Mouse (Mus musculus) liver, embryonic 13.5 days (tissue): Measurements from ENCODE around the gene Nek10. TPM values are rescaled to one million over a fixed set of nuclear protein-coding genes. Genes with fewer than 3 reads are reported as not detected.
A peak's percentile ranks its signal among the peaks of the same experiment; 100 is the strongest.

ENCODE experiments used
- ATAC-seq: fragments of 200-750 bp; cut with Nextera tagmentation; 2 replicates; pipeline ENCODE4 v1.8.0; 2017; ENCODE audit warnings: low read depth, mild to moderate bottlenecking, moderate number of reproducible peaks, moderate library complexity
- DNase-seq: peaks from one replicate; pipeline ENCODE4 v3.0.0; 2022
- H3K27ac ChIP-seq: fragments of 300-500 bp; sonication (generic); 2 replicates; pipeline ENCODE4 v1.5.1; 2015; ENCODE audit warnings: moderate library complexity, mild to moderate bottlenecking, inconsistent platforms
- H3K27me3 ChIP-seq: fragments of 300-500 bp; sonication (generic); 2 replicates; pipeline ENCODE4 v1.6.1; 2015; ENCODE audit warnings: mild to moderate bottlenecking, inconsistent platforms
- H3K36me3 ChIP-seq: fragments of 300-500 bp; sonication (generic); 2 replicates; pipeline ENCODE4 v1.6.1; 2015; ENCODE audit warnings: mild to moderate bottlenecking, inconsistent platforms
- H3K4me1 ChIP-seq: fragments of 300-500 bp; sonication (generic); replicated peaks from 2 replicates; pipeline ENCODE4 v1.6.1; 2015; ENCODE audit warnings: inconsistent platforms
- H3K4me2 ChIP-seq: fragments of 300-500 bp; sonication (generic); 2 replicates; pipeline ENCODE4 v1.6.1; 2015; ENCODE audit warnings: inconsistent platforms, mild to moderate bottlenecking, moderate library complexity
- H3K4me3 ChIP-seq: fragments of 300-500 bp; sonication (generic); replicated peaks from 2 replicates; pipeline ENCODE4 v1.5.1; 2015; ENCODE audit warnings: mild to moderate bottlenecking, inconsistent platforms
- H3K9ac ChIP-seq: fragments of 300-500 bp; sonication (generic); 2 replicates; pipeline ENCODE4 v1.6.1; 2015; ENCODE audit warnings: mild to moderate bottlenecking, inconsistent platforms
- H3K9me3 ChIP-seq: fragments of 300-500 bp; sonication (generic); replicated peaks from 2 replicates; pipeline ENCODE4 v1.6.1; 2016; ENCODE audit warnings: inconsistent platforms
- WGBS: fragments of 180-500 bp; shearing (Covaris S2); methylation state at CpG from one replicate; pipeline ENCODE4 v1.1.7; 2015; ENCODE audit not compliant: insufficient replicate concordance; 5-methylcytosine and 5-hydroxymethylcytosine counted together
- polyA plus RNA-seq: library from polyadenylated mRNA; unstranded; fragments of >200 nt; fragmentation: Nextera tagmentation; extraction: Ambion mirVana; gene quantifications from 2 replicates; pipeline ENCODE4 v1.2.1, GENCODE M21; 2015

Gene Nek10
- polyA plus RNA-seq, 1 experiment from 2014 or later, result not detected

- Histone ChIP-seq H3K4me3 (no peak overlapping the region), H3K27me3 (no peaks in the 10 kb centered on the region), H3K9me3 (no peaks in the 10 kb centered on the region), H3K36me3 (no peaks in the 10 kb centered on the region), H3K4me2 (no peak overlapping the region), H3K4me1 (no peaks in the 10 kb centered on the region), H3K27ac (no peak overlapping the region), H3K9ac (no peak overlapping the region)
- no peak for ATAC-seq
- WGBS, result 46% methylated on average over 4 of the region's 4 CpGs
- DNase-seq, result no peak
These were observed 68.5 kb downstream of the Nek10 start for GRCm38 (mm10) chr14:14871700-14872099.

GRCm38 (mm10) chr14:14893932-14894652, 90.9 kb downstream of the Nek10 start:
- Histone ChIP-seq H3K4me2 (no peak overlapping the region), H3K9ac (no peak overlapping the region), H3K27ac (no peak overlapping the region), H3K4me1 (no peaks in the 10 kb centered on the region), H3K27me3 (no peaks in the 10 kb centered on the region), H3K36me3 (no peaks in the 10 kb centered on the region), H3K9me3 (no peaks in the 10 kb centered on the region), H3K4me3 (no peak overlapping the region)
- ATAC-seq (no peak), DNase-seq (no peak)
- WGBS, result 38% methylated on average over 4 of the region's 4 CpGs

GRCm38 (mm10) chr14:14894776-14895175, 91.6 kb downstream of the Nek10 start:
- ATAC-seq, result no peak
- no peak overlapping the region for H3K4me2 ChIP-seq

GRCm38 (mm10) chr14:14895363-14895762, 92.1 kb downstream of the Nek10 start:
- DNase-seq (no peak), ATAC-seq (no peak)
- no peak overlapping the region for H3K27ac ChIP-seq
- H3K9ac ChIP-seq, result no peak overlapping the region
- H3K9me3 ChIP-seq, result no peaks in the 10 kb centered on the region
- no peaks in the 10 kb centered on the region for H3K4me1 ChIP-seq
- no peaks in the 10 kb centered on the region for H3K36me3 ChIP-seq
- H3K27me3 ChIP-seq, result no peaks in the 10 kb centered on the region
- no peak overlapping the region for H3K4me2 ChIP-seq
- no peak overlapping the region for H3K4me3 ChIP-seq
- 52% methylated on average over 2 of the region's 2 CpGs for WGBS

More at GRCm38 (mm10) chr14:14894776-14895175, 91.6 kb downstream of the Nek10 start:
- H3K4me1 ChIP-seq, result no peaks in the 10 kb centered on the region
- no peaks in the 10 kb centered on the region for H3K27me3 ChIP-seq
- no peak overlapping the region for H3K9ac ChIP-seq
- H3K27ac ChIP-seq, result no peak overlapping the region
- DNase-seq, result no peak
- H3K4me3 ChIP-seq, result no peak overlapping the region
- H3K36me3 ChIP-seq, result no peaks in the 10 kb centered on the region
- H3K9me3 ChIP-seq, result no peaks in the 10 kb centered on the region

- Histone ChIP-seq H3K9ac (no peak overlapping the region), H3K9me3 (no peaks in the 10 kb centered on the region), H3K27me3 (no peaks in the 10 kb centered on the region), H3K4me1 (no peaks in the 10 kb centered on the region), H3K36me3 (no peaks in the 10 kb centered on the region), H3K4me3 (no peak overlapping the region), H3K4me2 (no peak overlapping the region), H3K27ac (no peak overlapping the region)
- ATAC-seq, result no peak
- DNase-seq, result no peak
- WGBS, result 74% methylated on average over 3 of the region's 3 CpGs
These were observed 93.4 kb downstream of the Nek10 start for GRCm38 (mm10) chr14:14896399-14897136.

- H3K27ac ChIP-seq, result no peak overlapping the region
- no peak overlapping the region for H3K9ac ChIP-seq
- ATAC-seq (peak; percentile 70), DNase-seq (peak; percentile 3)
- H3K4me3 ChIP-seq, result no peak overlapping the region
- H3K9me3 ChIP-seq, result no peaks in the 10 kb centered on the region
- H3K36me3 ChIP-seq, result no peaks in the 10 kb centered on the region
- no peaks in the 10 kb centered on the region for H3K27me3 ChIP-seq
- WGBS, result 15% methylated on average over 9 of the region's 9 CpGs
- H3K4me1 ChIP-seq, result no peaks in the 10 kb centered on the region
- peak overlapping the region; percentile 36 for H3K4me2 ChIP-seq
These were observed 101.7 kb downstream of the Nek10 start for GRCm38 (mm10) chr14:14904750-14905529.

- no peaks in the 10 kb centered on the region for H3K27me3 ChIP-seq
- no peaks in the 10 kb centered on the region for H3K9me3 ChIP-seq
- no peaks in the 10 kb centered on the region for H3K4me1 ChIP-seq
- WGBS, result 52% methylated on average over 5 of the region's 5 CpGs
- DNase-seq (no peak), ATAC-seq (no peak)
- H3K27ac ChIP-seq, result no peak overlapping the region
- no peak overlapping the region for H3K9ac ChIP-seq
- H3K36me3 ChIP-seq, result no peaks in the 10 kb centered on the region
- H3K4me2 ChIP-seq, result no peak overlapping the region
- H3K4me3 ChIP-seq, result no peak overlapping the region
These were observed 102.3 kb downstream of the Nek10 start for GRCm38 (mm10) chr14:14905530-14905852.

GRCm38 (mm10) chr14:14925615-14926014, 122.4 kb downstream of the Nek10 start:
- 45% methylated on average over 1 of the region's 1 CpGs for WGBS

GRCm38 (mm10) chr14:14927559-14927958, 124.3 kb downstream of the Nek10 start:
- Histone ChIP-seq H3K9ac (no peak overlapping the region), H3K27me3 (no peaks in the 10 kb centered on the region), H3K4me3 (no peak overlapping the region), H3K4me1 (no peaks in the 10 kb centered on the region), H3K36me3 (no peaks in the 10 kb centered on the region), H3K4me2 (no peak overlapping the region), H3K9me3 (no peaks in the 10 kb centered on the region), H3K27ac (no peak overlapping the region)
- DNase-seq (no peak), ATAC-seq (peak; percentile 53; the same call in 1 of the 2 replicates)
- WGBS, result 27% methylated on average over 2 of the region's 2 CpGs

More at GRCm38 (mm10) chr14:14925615-14926014, 122.4 kb downstream of the Nek10 start:
- Histone ChIP-seq H3K4me3 (no peak overlapping the region), H3K9me3 (no peaks in the 10 kb centered on the region), H3K4me2 (no peak overlapping the region), H3K4me1 (no peaks in the 10 kb centered on the region), H3K27ac (no peak overlapping the region), H3K36me3 (no peaks in the 10 kb centered on the region), H3K27me3 (no peaks in the 10 kb centered on the region), H3K9ac (no peak overlapping the region)
- DNase-seq (no peak), ATAC-seq (no peak)

GRCm38 (mm10) chr14:14934977-14935376, 131.8 kb downstream of the Nek10 start:
- DNase-seq, result no peak
- no peaks in the 10 kb centered on the region for H3K9me3 ChIP-seq
- no peak for ATAC-seq

GRCm38 (mm10) chr14:14945930-14946329, 142.7 kb downstream of the Nek10 start:
- no peaks in the 10 kb centered on the region for H3K27me3 ChIP-seq
- H3K4me1 ChIP-seq, result no peaks in the 10 kb centered on the region
- ATAC-seq (no peak), DNase-seq (no peak)
- H3K27ac ChIP-seq, result no peak overlapping the region
- no peaks in the 10 kb centered on the region for H3K36me3 ChIP-seq
- H3K9me3 ChIP-seq, result no peaks in the 10 kb centered on the region
- H3K4me2 ChIP-seq, result no peak overlapping the region
- no peak overlapping the region for H3K9ac ChIP-seq
- H3K4me3 ChIP-seq, result no peak overlapping the region

More at GRCm38 (mm10) chr14:14934977-14935376, 131.8 kb downstream of the Nek10 start:
- 47% methylated on average over 2 of the region's 2 CpGs for WGBS
- no peaks in the 10 kb centered on the region for H3K36me3 ChIP-seq
- no peak overlapping the region for H3K9ac ChIP-seq
- H3K27ac ChIP-seq, result no peak overlapping the region
- H3K4me2 ChIP-seq, result no peak overlapping the region
- H3K4me1 ChIP-seq, result no peaks in the 10 kb centered on the region
- no peaks in the 10 kb centered on the region for H3K27me3 ChIP-seq
- H3K4me3 ChIP-seq, result no peak overlapping the region
